Mouse (Mus musculus): Measurements from ENCODE around the gene Gm17606. TPM values are rescaled to one million over a fixed set of nuclear protein-coding genes. Genes with fewer than 3 reads are reported as not detected.

Gm17606 gene
- polyA plus RNA-seq, 1 experiment from 2014 or later = not detected

GRCm38 (mm10) chr14:54696752-54697151, 56.0 kb downstream of the Gm17606 start:
- no peak for ATAC-seq
- Histone ChIP-seq H3K4me3 (ENCODE audit: low read depth, low read length) (no peak overlapping the region), H3K9me3 (ENCODE audit: control insufficient read depth) (no peaks in the 10 kb centered on the region), H3K36me3 (ENCODE audit: control insufficient read depth, insufficient read depth) (0 out of 2 replicates have a peak, but pooled peaks cover 4% of the 10 kb centered on the region), H3K4me1 (replicated peaks; ENCODE audit: control insufficient read depth, insufficient read depth, low read length) (peaks cover 8% of the 10 kb centered on the region; the same call in 1 of the 2 replicates), H3K4me2 (replicated peaks; ENCODE audit: low read depth) (no peak overlapping the region), H3K27ac (ENCODE audit: low read depth, low read length) (no peak overlapping the region), H3K9ac (ENCODE audit: low read depth, low read length) (no peak overlapping the region), H3K27me3 (replicated peaks; ENCODE audit: control insufficient read depth, insufficient read depth, low read length) (no peaks in the 10 kb centered on the region)
- no peak for TF ChIP-seq CTCF (IDR thresholded peaks at IDR 0.05; ENCODE audit: low read depth)
- WGBS = 80% methylated on average over 4 of the region's 4 CpGs

MicroRNA genes within 50 kb of the gene (microRNA counts, 519-probe panel; counts per million panel counts)
- not detected for microRNA mmu-miR-686

Small RNA genes within 50 kb of the gene (microRNA-seq; reads per million reads assigned to microRNA genes)
- gene Mir686 = not detected
- not detected for gene Mir6948

Other genes with a start within 250 kb of the Gm17606 start
- gene Slc7a7, start 223.2 kb upstream of the Gm17606 start, polyA plus RNA-seq (2015; fragmentation: Nextera tagmentation; extraction: Ambion mirVana) = 188 TPM in 2 replicates
- gene Mrpl52, start 214.0 kb upstream of the Gm17606 start, polyA plus RNA-seq (2015; fragmentation: Nextera tagmentation; extraction: Ambion mirVana) = 300 and 317 TPM in 2 replicates
- 49.4 and 53.7 TPM in 2 replicates for gene Mmp14, start 209.3 kb upstream of the Gm17606 start, polyA plus RNA-seq (2015; fragmentation: Nextera tagmentation; extraction: Ambion mirVana)
- gene Lrp10, start 176.8 kb upstream of the Gm17606 start, polyA plus RNA-seq (2015; fragmentation: Nextera tagmentation; extraction: Ambion mirVana) = 105 and 108 TPM in 2 replicates
- 0.78 and 0.89 TPM in 2 replicates for gene Rem2, start 164.9 kb upstream of the Gm17606 start, polyA plus RNA-seq (2015; fragmentation: Nextera tagmentation; extraction: Ambion mirVana)
- gene Prmt5, start 123.4 kb upstream of the Gm17606 start, polyA plus RNA-seq (2015; fragmentation: Nextera tagmentation; extraction: Ambion mirVana) = 18.1 and 20.9 TPM in 2 replicates
- 28.2 and 29.4 TPM in 2 replicates for gene Haus4, start 86.3 kb upstream of the Gm17606 start, polyA plus RNA-seq (2015; fragmentation: Nextera tagmentation; extraction: Ambion mirVana)
- gene Ajuba, start 63.4 kb upstream of the Gm17606 start, polyA plus RNA-seq (2015; fragmentation: Nextera tagmentation; extraction: Ambion mirVana) = 13.1 and 15.1 TPM in 2 replicates
- 2.9 and 3.1 TPM in 2 replicates for gene 4931414P19Rik, start 35.0 kb upstream of the Gm17606 start, polyA plus RNA-seq (2015; fragmentation: Nextera tagmentation; extraction: Ambion mirVana)
- gene Psmb5, start 22.9 kb upstream of the Gm17606 start, polyA plus RNA-seq (2015; fragmentation: Nextera tagmentation; extraction: Ambion mirVana) = 246 and 274 TPM in 2 replicates
- not detected in 2 replicates for gene Psmb11, start 19.5 kb upstream of the Gm17606 start, polyA plus RNA-seq (2015; fragmentation: Nextera tagmentation; extraction: Ambion mirVana)
- gene Cdh24, start 412 bp downstream of the Gm17606 start, polyA plus RNA-seq (2015; fragmentation: Nextera tagmentation; extraction: Ambion mirVana) = 0.47 and 0.63 TPM in 2 replicates
- gene 1700123O20Rik, start 45.3 kb downstream of the Gm17606 start, polyA plus RNA-seq (2015; fragmentation: Nextera tagmentation; extraction: Ambion mirVana) = 75.5 and 76.8 TPM in 2 replicates
- gene Acin1, start 46.0 kb downstream of the Gm17606 start, polyA plus RNA-seq (2015; fragmentation: Nextera tagmentation; extraction: Ambion mirVana) = 49.9 and 57.4 TPM in 2 replicates
- 0.09 TPM in 1 of 2 replicates, not detected in the other for gene Gm29776, start 57.9 kb downstream of the Gm17606 start, polyA plus RNA-seq (2015; fragmentation: Nextera tagmentation; extraction: Ambion mirVana)
- not detected in 2 replicates for gene Cebpe, start 71.2 kb downstream of the Gm17606 start, polyA plus RNA-seq (2015; fragmentation: Nextera tagmentation; extraction: Ambion mirVana)
- 34.2 and 36.9 TPM in 2 replicates for gene Slc7a8, start 141.0 kb downstream of the Gm17606 start, polyA plus RNA-seq (2015; fragmentation: Nextera tagmentation; extraction: Ambion mirVana)
- gene Rnf212b, start 173.2 kb downstream of the Gm17606 start, polyA plus RNA-seq (2015; fragmentation: Nextera tagmentation; extraction: Ambion mirVana) = not detected in 2 replicates
- gene Homez, start 230.0 kb downstream of the Gm17606 start, polyA plus RNA-seq (2015; fragmentation: Nextera tagmentation; extraction: Ambion mirVana) = 6.0 and 7.3 TPM in 2 replicates
- gene Ppp1r3e, start 236.6 kb downstream of the Gm17606 start, polyA plus RNA-seq (2015; fragmentation: Nextera tagmentation; extraction: Ambion mirVana) = 3.8 and 4.1 TPM in 2 replicates
- 8.0 and 9.3 TPM in 2 replicates for gene Bcl2l2, start 242.4 kb downstream of the Gm17606 start, polyA plus RNA-seq (2015; fragmentation: Nextera tagmentation; extraction: Ambion mirVana)
- 1.8 and 1.9 TPM in 2 replicates for gene Gm20521, start 242.5 kb downstream of the Gm17606 start, polyA plus RNA-seq (2015; fragmentation: Nextera tagmentation; extraction: Ambion mirVana)

Data from intestine, postnatal 0 days (tissue).